Mouse (Mus musculus) lung, postnatal 4 days (tissue): Measurements from ENCODE around the gene Napsa.

Source experiments
- DNase-seq, 2 experiments: peaks; one replicate each; pipeline ENCODE4 v3.0.0; 2021

Gene Napsa

DNA sequence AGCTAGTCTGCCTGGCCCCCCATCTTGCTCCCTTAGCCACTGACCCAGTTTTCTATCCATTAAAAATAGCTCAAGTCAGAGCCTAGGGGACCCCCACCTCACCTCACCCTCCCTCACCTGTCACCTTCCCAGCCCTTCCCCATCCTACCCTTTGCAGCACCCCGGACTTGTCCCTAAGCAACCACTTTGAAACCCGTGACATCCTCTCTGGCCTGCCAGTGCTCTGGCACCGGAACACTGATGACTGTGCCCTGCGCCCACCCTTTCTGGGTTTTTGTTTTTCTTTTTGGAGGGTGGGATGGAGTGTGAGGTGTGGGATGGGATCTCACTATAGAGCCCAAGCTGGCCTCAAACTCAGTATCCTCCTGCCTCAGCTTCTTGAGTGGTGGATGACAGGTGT, 25.5 kb downstream of the Napsa start:
- no peak for DNase-seq

DNA sequence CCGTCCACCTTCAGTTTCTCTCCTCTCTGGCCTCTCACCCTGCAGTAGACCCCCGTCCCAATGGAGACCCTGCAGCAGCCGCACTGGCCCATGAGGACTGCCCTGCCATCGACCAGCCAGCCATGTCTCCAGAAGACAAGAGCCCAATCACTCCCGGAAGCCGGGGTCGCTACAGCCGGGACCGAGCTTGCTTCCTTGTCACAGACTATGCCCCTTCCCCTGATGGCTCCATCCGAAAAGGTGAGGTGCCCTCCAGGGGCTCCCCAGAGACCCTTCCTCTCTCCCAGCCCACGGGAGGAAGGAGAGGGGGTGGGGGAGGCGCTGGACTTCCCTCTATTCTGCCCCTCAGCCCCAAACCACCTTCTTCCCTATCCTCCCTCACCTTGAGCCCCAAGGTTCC, 26.2 kb downstream of the Napsa start:
- no peak for DNase-seq

DNA sequence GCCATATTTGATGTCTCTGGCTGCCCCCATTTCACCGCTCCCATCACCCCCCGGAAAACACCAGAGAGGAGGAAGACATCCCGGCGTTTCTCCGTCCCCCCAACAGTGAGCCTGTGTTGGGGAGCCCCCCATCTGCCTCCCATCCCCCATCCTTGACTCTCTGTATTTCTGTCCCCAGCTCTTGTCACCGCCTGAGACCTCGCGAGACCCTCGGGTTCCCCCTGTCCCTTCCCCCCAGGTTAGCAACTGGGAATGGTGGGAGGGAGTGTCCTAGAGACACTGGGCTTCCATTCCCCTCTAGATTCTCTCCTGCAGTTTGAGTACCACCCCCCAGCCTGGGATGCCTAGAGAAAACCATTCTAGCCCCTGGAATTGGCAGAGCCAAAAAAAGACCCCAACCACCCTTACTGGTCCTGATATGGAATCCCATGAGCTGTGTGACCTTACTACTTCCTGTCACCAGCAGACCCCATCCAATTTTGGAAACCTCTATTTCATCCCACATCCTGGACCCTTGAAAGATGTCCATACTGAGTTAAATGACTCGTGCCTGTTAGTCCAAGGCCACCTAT, 28.6 kb downstream of the Napsa start:
- no peak for DNase-seq

DNA sequence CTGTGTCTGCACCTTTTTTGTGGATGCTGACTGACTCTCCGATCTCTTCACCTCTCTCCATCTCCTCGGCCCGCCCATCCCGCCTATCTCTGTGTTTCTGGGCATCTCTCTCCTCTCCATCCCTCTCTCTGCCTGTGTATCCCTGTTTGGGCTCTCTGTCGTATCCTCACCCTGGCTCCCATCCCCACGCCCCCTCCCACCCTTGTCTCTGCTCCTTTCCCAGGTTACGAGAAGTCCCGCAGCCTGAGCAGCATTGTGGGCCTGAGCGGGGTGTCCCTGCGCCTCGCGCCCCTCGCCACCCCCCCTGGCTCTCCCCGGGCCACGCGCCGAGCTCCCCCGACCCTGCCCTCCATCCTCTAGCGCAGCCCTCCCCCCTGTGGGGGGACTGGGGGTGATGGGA, 29.5 kb downstream of the Napsa start:
- no peak for DNase-seq

DNA sequence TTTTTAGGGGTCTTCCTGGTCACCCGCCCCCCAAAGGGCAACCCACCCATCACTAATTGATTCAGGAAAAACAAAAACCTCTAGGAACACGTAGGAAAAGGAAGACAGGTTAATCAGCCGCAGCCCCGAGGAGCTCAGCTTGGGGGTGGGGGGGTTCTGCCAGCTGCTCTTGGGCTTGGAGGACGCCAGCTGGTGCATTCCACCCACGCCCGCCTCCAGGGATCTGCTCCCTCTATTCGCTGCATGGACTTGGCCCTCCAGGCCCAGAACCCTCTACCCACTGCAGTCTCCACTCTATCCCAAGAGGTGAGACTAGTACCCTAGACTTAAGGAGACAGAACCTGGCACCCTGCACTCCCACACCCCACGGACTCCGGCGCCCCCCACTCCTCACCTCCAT, 30.3 kb downstream of the Napsa start:
- no peak for DNase-seq

DNA sequence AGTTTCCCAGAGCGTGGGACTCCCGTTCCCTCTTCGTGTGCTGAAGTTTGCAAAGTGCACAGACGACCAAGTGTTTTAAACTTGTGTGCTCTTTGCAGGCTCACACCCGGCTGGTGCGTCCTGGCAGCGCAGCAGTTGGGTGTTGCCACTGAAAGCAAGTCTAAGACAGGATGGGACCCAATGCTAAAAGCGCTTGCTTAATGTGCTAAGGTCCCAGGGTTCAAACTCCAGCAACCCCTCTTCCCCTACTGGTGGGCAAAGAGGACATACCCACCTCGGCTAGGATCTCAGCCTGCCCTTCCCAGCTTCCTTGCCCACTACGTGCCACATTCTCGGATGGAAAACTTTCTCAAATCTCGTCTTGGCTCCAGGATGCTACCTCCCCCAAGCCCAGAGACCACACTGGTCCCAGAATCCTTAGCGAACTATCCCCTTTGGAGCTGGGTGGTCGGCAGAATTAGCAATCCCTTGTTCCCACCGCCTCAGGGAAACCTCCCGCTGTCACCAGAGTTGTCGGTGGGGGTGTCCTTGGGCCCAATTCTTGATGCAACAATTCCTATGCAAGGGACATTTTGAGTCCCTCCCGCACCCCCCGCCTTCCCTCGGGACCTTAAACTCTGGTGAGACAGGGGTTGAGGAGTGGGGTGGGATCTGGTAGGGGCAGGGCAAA, 31.1 kb downstream of the Napsa start:
- no peak for DNase-seq

DNA sequence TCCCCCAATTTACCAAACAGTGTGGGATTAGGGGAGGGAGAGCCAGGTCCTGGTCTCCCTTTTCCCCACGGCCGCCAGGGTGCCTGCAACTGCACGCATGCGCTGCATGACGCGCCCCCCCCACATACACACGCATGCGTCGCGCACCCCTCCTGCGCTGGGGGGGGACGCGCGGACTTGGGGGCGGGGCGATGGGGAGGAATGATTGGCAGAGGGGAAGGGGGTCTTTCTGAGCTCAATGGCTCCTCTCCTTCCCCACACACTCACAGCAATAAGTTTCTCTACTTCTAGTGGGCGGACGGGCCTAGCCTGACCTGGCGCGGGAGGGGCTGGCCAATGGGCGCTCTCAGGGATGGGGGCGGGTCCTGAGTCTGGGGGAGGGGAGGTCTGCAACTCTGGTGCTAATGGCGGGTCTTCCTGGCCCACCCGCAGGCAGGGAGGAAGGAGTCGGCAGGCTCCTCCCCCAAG, 32.0 kb downstream of the Napsa start:
- DNase-seq, result peak in 1 of 2 experiments; percentile 33

DNA sequence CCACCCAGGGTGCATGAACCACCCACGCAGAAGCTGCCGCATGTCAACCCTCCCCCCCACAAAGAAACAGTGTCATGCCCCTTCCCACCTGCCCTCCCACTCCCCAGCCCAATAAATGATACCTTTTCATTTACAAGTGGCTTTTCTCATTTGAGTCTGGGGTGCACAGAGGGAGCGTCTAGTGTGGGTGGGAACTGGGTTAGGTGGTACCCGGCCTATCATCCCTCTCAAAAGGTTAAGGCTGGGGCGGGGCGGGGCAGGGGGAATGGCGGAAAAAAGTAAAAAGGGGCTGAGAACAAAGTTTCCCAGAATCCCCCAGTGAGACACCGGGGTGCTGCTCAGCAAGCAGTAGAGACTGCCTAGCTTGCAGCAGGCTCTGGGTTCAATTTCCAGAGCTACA, 32.4 kb downstream of the Napsa start:
- DNase-seq, result no peak

DNA sequence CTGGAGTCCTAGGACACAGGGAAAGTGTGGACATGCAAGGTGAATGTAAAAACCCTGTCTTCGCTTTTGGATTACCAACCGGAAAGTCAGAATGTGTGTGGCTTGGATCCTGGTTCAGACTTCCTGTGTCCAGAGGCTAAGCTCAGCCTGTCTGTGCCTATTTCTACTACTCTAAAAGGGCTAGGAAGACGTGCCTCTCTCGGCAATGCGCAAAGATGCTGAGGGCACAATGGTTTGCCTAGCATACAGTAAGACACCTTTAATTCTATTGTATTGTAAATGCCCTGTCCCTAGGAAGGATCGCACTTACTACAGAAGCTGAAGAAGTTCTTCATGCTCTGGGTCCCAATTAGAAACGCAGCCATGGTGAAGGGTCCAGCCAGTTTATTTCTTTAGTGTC, 33.3 kb downstream of the Napsa start:
- DNase-seq, result no peak

DNA sequence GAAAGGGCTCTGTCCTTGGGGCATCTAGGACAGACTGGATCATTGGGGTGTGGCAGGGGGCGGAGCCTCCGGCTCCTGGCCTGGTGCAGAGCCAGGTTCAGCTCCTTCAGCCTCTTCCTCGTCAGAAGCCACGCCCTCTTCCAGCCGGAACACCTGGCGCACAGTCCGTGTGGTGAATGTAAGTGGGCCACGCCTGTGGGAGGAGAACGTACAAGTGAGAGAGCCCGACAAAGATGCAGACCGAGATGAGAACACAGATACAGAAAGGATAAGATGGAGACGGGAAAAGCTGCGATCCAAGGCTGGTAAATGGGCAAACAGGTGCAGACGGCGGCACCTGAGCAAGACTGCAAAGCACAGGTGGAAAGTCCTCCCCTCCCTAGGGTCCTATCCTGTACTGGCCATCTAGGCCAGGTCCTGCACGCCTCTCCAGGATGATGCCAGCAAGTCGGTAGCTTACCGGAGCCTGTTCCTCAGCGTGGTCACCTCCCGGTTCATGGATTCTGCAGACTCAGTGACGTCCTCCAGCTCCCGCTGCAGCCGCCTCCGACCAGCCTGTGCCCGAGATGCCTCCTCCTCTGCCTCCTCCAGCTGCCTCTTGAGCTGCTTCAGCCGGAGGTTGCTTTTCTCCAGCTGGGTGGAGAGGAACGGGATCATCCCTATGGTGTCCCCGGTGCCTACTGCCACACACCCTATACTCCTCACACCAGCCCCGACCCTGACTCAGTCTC, 34.2 kb downstream of the Napsa start:
- DNase-seq, result peak; percentile 68 to 82

DNA sequence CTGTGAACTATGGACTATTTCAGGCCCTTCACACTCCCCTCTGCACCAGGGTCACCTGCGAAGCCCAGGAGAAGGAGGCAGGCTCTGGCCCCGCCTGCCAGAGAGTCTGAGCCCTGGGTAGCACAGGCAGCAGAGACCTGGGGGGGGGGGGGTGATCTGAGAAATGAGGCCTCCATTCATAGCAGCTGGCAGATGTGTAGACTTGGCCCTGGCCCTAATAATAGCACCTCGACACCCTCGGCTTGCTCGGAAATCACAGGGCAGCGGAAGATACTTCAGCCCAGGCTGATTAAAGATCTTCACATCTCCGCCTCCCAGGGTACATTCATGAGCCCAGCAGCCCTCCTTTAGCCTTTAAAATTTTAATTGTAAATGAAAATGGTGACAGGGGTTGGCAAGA, 40.0 kb downstream of the Napsa start:
- DNase-seq, result no peak

DNA sequence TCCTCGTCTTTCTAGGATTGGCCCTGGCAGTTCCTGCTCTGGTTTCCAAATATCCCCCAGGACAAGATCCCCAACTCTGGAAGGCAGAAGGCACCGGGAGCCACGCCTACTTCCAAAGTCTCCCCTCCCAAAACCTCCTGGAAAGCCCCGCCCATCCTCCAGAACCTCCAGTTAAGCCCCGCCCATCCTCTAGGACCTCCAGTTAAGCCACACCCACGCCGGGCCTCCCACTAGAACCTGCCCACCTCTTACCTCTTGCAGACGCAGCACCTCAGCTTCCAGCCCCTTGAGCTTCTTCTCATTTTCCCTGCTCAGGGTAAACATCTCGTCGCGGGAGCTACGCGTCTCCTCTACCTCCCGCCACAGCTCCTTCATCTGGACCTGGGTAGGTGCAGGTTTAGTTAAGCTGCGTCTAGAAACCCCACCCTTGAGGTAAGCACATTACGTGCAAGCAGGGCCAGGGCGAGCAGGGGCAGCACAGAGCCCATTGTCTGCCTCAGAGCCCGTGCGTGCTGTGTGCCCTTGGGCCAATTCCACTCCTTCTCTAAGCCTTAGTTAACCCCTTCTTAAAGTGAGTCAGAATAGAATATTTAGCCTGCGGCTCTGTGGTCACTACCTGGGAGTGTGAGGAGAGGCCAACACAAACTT, 42.0 kb downstream of the Napsa start:
- peak; percentile 50 to 54 for DNase-seq

DNA sequence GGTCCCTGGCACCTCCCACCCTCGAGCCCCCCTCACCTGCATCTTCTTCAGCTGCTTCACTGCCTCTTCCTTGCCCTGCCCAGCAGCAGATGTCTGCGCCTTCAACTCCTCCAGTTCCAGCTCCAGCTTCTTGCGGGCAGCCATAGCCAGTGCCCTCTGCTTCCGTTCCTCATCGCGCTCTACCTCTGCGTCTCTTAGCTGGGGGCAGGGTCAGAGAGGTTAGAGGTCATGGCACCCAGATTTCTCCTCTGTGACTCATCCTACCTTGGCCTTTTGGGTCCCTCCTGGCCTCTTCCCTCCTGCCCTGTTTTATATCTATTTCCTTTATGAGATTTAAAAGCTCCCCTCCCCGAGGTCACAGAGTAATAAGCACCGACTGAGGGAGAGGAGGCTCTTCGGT, 43.1 kb downstream of the Napsa start:
- DNase-seq, result no peak

DNA sequence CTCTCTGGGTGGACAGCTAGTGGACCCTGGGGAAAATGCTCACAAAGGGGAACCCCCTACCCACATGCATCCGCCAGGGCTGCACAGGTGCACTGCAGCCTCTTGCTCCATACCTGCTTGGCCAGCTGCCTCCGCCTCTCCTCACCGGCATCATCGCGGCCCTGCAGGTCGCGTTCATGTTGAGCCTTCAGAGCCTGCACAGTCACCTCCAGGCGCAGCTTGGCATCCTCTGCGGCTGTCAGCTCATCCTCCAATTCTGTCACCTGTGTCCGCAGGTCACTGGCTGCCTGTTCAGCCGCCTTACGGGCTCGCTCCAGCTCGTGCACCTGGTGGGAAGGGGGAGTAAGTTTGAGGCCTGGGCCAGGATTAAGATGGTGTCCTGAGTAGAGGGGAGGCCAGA, 43.8 kb downstream of the Napsa start:
- DNase-seq, result no peak

DNA sequence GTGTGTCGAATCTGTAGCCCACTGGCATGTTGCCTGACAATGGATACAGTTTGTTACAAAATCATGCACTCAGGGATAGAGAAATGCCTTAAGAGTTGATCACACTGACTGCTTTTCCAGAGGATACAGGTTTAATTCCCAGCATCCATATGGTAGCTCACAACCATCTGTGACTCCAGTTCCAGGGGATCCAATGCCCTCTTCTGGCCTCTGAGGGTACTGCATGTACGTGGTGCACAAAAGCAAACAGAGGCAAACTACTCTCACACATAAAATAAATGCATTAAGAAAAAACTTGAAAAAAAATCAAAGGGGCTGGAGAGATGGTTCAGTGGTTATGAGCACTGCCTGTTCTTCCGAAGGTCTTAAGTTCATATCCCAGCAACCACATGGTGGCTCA, 44.9 kb downstream of the Napsa start:
- DNase-seq, result no peak

DNA sequence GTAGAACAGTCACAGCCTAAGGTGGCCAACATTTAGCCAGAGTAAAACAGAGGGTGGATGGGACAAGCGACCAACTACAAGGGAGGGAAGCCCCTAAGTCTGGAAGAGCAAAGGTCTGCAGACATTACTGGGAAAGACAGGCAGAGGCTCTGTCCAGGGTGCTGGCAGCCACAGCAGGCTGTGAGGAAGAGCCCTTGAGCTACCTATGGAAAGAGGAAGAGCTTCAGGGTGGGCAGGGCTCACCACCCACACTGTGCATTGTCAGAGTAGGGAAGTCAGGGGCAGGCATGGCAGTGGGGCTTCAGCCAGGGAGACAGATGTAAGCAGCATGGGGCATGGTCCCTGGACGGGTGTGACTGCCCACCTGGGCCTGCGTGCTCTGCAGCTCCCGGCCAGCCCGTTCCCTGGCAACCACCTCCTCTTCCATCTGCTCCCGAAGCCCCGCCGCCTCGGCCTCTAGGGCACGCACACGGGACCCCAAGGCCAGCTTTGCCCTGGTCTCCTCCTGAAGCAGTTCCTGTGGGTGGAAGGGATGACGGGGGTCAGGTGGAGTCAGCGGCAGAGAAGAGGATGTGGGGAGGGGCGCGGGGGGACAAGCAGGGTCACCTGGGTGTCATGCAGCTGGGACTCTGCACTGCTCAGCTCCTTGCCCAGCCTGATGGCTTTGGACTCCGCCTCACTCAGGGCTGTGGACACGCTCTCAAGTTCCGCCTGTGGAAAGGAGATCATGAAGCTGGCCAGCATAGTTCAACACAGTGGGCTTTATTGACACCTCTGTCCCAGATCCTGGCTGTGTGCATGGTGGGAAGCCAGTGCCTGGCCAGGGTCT, 51.7 kb downstream of the Napsa start:
- no peak for DNase-seq

DNA sequence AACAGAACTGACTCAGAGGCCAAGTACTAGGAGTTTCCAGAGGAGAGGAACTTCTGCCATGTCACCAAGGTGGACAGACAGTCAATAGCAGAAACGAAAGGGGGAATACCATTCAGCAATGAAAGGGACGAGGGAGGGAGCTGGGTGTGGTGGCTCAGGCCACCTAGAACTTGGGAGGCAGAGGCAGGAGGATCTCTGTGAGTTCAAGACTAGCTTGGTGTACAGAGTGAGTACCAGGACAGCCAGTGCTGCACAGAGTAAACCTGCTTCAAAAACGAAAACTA, 52.3 kb downstream of the Napsa start:
- no peak for DNase-seq

DNA sequence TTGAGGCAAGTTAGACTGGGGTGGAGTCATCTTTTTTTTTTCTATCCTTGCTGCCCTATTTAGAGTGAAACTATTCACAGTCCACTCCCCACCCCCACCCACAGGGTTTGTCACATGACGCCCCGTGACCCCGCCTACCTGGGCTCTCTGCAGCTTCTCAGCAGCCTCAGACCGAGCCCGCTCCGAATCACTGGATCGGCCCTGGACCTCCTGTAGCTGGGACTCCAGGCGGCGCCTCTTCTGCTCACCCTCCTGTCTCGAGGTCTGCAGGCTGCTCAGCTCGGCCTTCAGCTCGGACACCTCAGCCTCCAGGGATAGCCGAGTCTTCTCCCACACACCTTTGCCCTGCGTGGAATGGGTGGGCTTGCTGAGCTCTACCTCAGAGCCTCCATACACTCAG, 52.6 kb downstream of the Napsa start:
- DNase-seq, result no peak

DNA sequence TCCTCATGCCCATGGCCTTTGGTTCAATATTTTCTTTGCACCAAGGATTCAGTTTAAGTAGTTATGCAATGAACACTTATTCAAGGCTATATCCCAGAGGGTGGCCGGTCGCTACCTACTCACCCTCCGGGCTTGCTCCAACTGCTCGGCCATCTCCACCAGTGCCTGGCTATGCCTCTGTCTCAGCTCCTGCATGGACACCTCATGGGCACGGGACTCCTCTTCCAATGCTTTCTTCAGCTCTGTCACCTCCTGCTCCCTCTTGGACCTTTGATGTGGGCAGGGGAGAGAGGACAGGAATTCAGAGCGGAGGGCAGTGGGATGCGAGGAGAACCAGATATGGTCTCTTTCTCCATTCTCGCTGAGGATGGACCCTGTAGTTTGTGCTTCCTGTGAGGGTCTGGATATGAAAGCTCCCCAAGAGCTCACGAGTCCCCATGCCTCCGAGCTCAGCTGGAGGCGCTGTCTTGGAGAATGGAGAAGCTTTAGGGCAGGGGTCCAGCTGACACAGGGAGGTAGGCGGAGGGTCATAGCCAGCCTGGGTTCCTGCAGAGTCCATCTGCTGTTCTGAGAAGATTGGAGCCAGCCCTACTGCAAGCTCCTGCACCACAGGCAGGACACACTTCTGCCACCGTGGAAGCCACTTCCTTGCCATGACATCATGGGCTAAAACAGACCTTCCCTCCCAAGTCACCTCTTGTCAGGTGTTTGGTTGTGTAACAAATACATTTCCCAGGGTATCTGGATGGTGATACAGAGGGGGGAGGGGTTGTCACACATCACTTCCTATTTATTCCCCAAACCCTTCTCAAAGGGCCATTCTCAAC, 53.3 kb downstream of the Napsa start:
- no peak for DNase-seq

DNA sequence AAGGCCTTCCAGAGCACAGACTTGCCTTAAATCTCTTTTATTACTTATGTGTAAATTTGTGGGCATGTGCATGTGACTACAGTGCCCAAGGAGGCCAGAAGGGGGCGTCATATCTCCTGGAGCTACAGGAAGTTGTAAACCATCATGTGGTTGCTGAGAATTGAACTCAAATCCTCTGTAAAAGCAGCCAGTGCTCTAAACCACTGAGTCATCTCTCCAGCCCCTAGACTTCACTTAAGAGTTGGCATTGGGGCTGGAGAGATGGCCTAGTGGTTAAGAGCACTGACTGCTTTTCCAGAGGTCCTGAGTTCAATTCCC, 53.8 kb downstream of the Napsa start:
- DNase-seq, result no peak

DNA sequence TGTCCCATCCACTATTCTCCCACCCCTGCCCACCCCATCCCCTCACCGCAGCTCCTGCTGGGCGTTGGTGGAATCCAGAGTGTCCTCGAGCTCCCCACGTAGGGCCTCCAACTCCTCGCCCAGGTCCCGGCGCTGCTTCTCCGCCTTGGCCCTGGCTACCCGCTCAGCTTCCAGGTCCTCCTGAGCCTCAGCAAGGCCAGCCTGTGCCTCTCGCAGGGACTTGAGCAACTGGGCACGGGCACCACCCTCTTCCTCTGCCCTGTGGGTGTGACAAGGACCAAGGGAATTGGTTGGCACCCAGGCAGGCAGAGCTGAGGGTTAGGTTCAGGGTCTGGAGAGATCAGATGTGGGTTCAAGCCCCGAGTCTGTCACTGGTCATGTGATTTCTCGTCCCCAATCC, 54.8 kb downstream of the Napsa start:
- no peak for DNase-seq

DNA sequence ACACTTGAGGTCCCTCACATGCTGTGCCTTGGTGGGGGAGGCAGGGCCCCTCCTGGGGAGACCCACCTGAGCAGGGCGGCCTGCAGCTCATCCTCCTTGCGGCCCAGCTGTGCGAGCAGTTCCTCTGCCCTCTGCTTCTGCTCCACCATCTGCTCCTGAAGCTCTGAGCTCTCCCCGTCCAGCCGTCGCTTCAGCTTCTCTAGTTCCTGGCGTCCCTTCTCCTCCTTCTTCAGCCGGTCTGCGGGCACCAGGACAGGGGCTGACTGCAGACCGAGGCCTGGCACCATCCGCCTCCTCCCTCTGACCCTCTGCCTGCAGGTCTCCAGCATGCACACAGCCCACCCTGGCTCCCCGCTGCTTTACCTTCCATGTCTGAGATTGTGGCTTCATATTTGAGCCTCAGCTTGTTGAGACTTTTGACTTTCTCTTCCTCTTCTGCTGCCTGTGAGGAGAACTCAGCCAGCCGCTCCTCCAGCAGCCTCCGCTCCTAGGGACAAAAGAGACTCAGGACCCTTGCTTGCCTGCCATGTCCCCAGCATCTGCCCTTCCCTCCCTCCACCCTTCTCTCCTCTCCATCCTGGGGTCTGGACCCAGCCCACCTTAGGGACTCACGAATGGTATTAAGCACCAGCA, 56.3 kb downstream of the Napsa start:
- DNase-seq, result no peak
